Mouse (Mus musculus) megakaryocyte-erythroid progenitor cell, adult 5-6 weeks (primary cell): Measurements from ENCODE around the gene Slfn9. TPM values are rescaled to one million over a fixed set of nuclear protein-coding genes. Genes with fewer than 3 reads are reported as not detected.
"Not testable (repeated sequence)": the region's sequence is repeated elsewhere in the genome, so short reads cannot be mapped to it uniquely, and the experiment has no call there.

Source experiments
- ATAC-seq: replicated peaks from 2 replicates; pipeline ENCODE4 v1.8.0; 2016; ENCODE audit warnings: mild to moderate bottlenecking, inconsistent platforms; ENCODE audit not compliant: severe bottlenecking, poor library complexity, low FRiP score, low TSS enrichment
- total RNA-seq, 2 experiments: library from RNA; stranded (forward) in 1 of 2; stranded (reverse) in 1 of 2; fragments of 200-1000, 215-1000 nt in 1 of 2; fragments of >200 nt in 1 of 2; fragmentation: Nextera tagmentation in 1 of 2; gene quantifications; 2 replicates each; pipeline ENCODE4 v1.2.3; 2014 to 2017

Slfn9 gene
- total RNA-seq, 2 experiments from 2014 or later = 4.1 to 6.1 TPM

- no peak for ATAC-seq
These were observed 29.9 kb downstream of the Slfn9 start for GRCm38 (mm10) chr11:82961743-82962142.

- ATAC-seq = peak; percentile 82; the same call in 1 of the 2 replicates
These were observed 32.0 kb downstream of the Slfn9 start for GRCm38 (mm10) chr11:82959613-82960012.

DNA sequence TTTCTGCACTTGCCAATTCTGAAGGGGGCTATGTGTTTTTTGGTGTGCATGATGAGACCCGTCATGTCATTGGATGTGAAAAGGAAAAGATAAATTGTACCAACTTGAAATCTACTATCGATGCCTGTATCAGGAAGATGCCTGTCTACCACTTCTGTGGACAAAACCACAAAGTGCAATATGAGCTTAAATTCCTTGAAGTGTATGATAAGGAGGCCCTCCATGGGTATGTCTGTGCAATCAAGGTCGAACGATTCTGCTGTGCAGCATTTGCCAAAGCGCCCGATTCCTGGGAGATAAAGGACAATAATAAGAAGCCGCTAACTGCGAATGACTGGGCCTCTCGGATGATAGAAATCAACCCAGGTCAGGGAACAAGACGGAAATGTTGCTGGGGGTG, 34.7 kb downstream of the Slfn9 start:
- no peak for ATAC-seq

GRCm38 (mm10) chr11:82954631-82955030, 37.0 kb downstream of the Slfn9 start:
- ATAC-seq = no peak

DNA sequence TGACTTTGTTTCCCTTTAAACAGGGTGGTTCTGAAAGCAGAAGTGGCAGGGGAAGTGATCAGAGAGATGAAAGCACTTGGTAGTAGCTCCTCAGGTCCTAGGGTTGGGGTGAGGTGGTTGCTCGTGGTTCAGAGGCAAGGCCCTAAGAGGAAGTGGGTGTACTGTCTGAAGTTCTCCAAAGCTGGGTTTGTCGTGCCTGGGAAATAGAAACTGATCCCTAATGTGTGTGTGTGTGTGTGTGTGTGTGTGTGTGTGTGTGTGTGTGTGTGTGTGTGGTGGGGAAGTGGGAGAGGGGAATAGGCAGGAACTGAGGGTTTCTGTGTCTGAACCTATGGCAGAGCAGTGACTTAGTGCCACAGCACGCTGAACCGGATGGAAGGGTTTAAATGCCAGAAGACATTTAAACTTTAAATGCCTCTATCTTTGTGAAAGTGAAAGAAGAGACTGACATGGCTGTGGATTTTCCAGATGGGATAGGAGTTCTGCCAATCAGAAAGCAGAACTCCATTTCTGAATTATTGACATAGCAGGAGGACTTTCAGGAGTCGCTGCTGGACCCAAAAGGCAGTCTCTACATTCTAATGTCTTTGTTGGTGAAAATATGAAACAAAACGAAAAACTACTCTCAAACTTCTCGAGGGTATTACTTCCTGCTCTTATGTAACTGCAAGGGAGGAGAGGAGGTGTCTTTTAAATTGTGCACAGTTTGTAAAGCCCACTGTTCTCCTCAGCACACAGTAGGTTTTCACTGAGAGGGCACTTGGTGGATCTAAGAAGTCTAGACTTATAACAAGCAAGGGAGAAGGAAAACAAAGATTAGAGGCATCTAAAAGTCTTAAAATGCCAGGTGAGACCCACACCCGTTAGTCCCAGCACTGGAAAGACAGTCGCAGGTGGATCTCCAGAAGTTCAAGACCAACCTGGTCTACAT, 38.8 kb downstream of the Slfn9 start:
- ATAC-seq = peak; percentile 63

GRCm38 (mm10) chr11:82951865-82952611, 39.6 kb downstream of the Slfn9 start:
- ATAC-seq = peak; percentile 64

- no peak for ATAC-seq
These were observed 40.7 kb downstream of the Slfn9 start, which contains the start of gene Slfn5 for GRCm38 (mm10) chr11:82950736-82951481. Slfn5 (plus strand) TSS chr11:82951349.

DNA sequence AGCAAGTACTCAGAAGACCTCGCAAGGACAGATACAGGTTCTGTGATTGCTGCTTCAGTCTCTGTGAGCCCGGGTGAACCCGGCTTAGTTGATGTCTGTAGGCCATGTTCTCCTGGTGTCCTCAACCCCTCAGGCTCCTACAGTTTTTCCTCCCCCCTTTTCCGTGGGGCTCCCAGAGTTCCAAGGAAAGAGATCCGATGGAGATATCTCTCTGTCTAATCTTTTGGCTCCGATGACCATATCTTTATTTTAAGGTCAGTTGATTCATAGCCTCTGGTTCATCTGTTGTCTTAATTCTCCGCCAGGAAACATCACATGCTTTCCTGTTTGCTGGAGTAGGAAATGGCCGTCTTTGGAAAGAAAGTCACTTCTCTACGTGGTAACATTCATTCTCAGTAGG, 42.6 kb downstream of the Slfn9 start:
- no peak for ATAC-seq

- no peak for ATAC-seq
These were observed 44.2 kb downstream of the Slfn9 start for GRCm38 (mm10) chr11:82947457-82947856.

GRCm38 (mm10) chr11:82945636-82946035, 46.0 kb downstream of the Slfn9 start:
- ATAC-seq = no peak

- ATAC-seq = no peak
These were observed 48.3 kb downstream of the Slfn9 start for GRCm38 (mm10) chr11:82943336-82943735.

- no peak for ATAC-seq
These were observed 58.4 kb downstream of the Slfn9 start for GRCm38 (mm10) chr11:82933186-82933585.

- not testable (repeated sequence) for ATAC-seq
These were observed 59.8 kb downstream of the Slfn9 start for GRCm38 (mm10) chr11:82931671-82932450.

DNA sequence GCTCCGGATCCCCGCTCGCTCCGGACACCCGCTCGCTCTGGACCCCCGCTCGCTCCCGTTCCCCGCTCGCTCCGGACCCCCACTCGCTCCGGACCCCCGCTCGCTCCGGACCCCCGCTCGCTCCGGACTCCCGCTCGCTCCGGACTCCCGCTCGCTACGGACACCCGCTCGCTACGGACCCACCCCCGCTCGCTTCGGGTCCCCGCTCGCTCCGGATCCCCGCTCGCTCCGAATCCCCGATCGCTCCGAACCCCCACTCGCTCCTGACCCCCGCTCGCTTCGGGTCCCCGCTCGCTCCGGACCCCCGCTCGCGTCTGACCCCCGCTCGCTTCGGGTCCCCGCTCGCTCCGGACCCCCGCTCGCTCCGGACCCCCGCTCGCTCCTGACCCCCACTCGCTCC, 60.5 kb downstream of the Slfn9 start:
- ATAC-seq = not testable (repeated sequence)

DNA sequence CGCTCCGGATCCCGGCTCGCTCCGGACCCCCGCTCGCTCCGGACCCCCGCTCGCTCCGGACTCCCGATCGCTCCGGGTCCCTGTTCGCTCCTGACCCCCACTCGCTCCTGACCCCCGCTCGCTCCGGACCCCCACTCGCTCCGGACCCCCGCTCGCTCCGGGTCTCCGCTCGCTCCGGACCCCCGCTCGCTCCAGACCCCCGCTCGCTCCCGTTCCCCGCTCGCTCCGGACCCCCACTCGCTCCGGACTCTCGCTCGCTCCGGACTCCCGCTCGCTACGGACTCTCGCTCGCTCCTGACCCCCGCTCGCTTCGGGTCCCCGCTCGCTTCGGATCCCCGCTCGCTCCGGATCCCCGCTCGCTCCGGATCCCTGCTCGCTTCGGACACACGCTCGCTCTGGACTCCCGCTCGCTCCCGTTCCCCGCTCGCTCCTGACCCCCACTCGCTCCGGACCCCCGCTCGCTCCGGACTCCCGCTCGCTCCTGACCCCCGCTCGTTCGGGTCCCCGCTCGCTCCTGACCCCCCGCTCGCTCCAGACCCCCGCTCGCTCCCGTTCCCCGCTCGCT, 61.2 kb downstream of the Slfn9 start:
- ATAC-seq = not testable (repeated sequence)

DNA sequence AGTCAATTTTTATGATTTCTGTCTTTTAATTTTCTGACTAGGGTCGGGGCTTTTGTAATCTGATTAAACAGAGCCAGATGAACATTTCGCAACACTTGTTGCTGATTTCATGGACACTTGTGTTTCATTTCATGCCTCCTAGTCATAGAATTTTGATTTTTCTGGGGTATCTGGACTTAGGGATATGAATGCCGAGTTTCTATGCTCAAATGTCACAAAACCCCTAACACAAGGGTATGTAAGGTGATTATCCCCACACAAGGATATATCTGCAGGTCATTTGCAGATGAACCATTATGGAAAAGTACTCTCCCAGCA, 62.0 kb downstream of the Slfn9 start:
- no peak for ATAC-seq

- ATAC-seq = 0 out of 2 replicates have a peak, but pooled peaks have one; percentile 50
These were observed 62.6 kb downstream of the Slfn9 start for GRCm38 (mm10) chr11:82928897-82929632.
